8 mouse cellular contexts compared by ENCODE assay signal in the genomic region with DNA sequence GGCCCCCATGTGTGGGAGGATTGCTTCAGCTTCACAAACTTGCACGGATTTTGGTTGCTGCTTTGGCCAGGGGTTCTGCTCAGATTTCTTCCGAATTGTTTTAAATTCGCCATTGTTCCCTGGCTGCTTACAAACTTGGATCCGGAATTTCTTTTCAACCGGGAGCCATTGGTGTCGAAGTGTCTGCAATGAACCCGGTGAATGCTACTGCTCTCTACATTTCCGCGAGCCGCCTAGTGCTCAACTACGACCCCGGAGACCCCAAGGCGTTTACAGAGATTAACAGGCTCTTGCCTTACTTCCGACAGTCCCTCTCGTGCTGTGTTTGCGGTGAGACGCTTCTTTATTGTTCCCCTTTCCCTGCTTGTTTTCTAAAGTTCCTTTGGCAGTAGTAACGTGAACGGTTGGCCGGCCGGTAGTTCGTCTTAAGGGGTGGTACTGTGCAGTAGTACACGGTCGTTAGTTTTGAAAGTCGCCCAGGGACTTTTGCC. TPM values are rescaled to one million over a fixed set of nuclear protein-coding genes. Genes with fewer than 3 reads are reported as not detected.
DNase-seq lines count a peak whose midpoint lies in the region; ATAC-seq and TF ChIP-seq lines count a peak whose summit lies in the region.

No protein-coding gene starts in this region.

- H3K36me3 ChIP-seq in testis, adult 2 months (ENCODE audit: control insufficient read depth, insufficient read depth, low read length): peaks cover 8% of the 10 kb centered on the region
- no peaks in the 10 kb centered on the region for H3K36me3 ChIP-seq in hindbrain, postnatal 0 days (ENCODE audit: insufficient read depth, low read length)
- H3K36me3 ChIP-seq in liver, embryonic 15.5 days (replicated peaks): peaks cover 11% of the 10 kb centered on the region; the same call in 1 of the 2 replicates
- no peaks in the 10 kb centered on the region for H3K36me3 ChIP-seq in neural tube, embryonic 12.5 days

- ATAC-seq in hindbrain, postnatal 0 days: no peak
- ATAC-seq in liver, embryonic 15.5 days (ENCODE audit: insufficient read depth): no peak
- ATAC-seq in neural tube, embryonic 12.5 days (ENCODE audit: low FRiP score, low read depth): no peak

- H3K9me3 ChIP-seq in hindbrain, postnatal 0 days (ENCODE audit: low read length): no peaks in the 10 kb centered on the region
- no peaks in the 10 kb centered on the region for H3K9me3 ChIP-seq in liver, embryonic 15.5 days (replicated peaks)
- H3K9me3 ChIP-seq in neural tube, embryonic 12.5 days: no peaks in the 10 kb centered on the region

- DNase-seq in testis, postnatal 10 days (ENCODE audit: low spot score): no peak
- DNase-seq in hindbrain, postnatal 0 days (ENCODE audit: low spot score): peak; percentile 34
- DNase-seq in MN1 (ENCODE audit: low spot score): no peak
- DNase-seq in T-cell, adult 2 months (ENCODE audit: low spot score): no peak

- H3K4me3 ChIP-seq in testis, adult 2 months (ENCODE audit: control insufficient read depth, low read depth, low read length): peak overlapping the region; percentile 99
- H3K4me3 ChIP-seq in embryonic fibroblast, embryonic 13.5 days (ENCODE audit: insufficient read depth, low read length): peak overlapping the region; percentile 90
- H3K4me3 ChIP-seq in hindbrain, postnatal 0 days (ENCODE audit: low read length): peak overlapping the region; percentile 97
- peak overlapping the region; percentile 98 for H3K4me3 ChIP-seq in liver, embryonic 15.5 days (replicated peaks)
- H3K4me3 ChIP-seq in neural tube, embryonic 12.5 days: peak overlapping the region; percentile 97

- TF ChIP-seq CTCF in testis, adult 2 months (IDR thresholded peaks at IDR 0.05; ENCODE audit: control insufficient read depth, insufficient read depth, insufficient replicate concordance, low read depth, low read length): no peak
- no peak for TF ChIP-seq CTCF in embryonic fibroblast, embryonic 13.5 days (IDR thresholded peaks at IDR 0.05; ENCODE audit: borderline replicate concordance, insufficient read depth, low read length)
- no peak for TF ChIP-seq CTCF in hindbrain, postnatal 0 days (IDR thresholded peaks at IDR 0.05; ENCODE audit: low read depth)

- no peaks in the 10 kb centered on the region for H3K27me3 ChIP-seq in testis, adult 2 months (ENCODE audit: control insufficient read depth, insufficient read depth, low read length)
- H3K27me3 ChIP-seq in hindbrain, postnatal 0 days (ENCODE audit: insufficient read depth, low read length): no peaks in the 10 kb centered on the region
- H3K27me3 ChIP-seq in liver, embryonic 15.5 days: no peaks in the 10 kb centered on the region
- H3K27me3 ChIP-seq in neural tube, embryonic 12.5 days (replicated peaks): no peaks in the 10 kb centered on the region

- H3K4me1 ChIP-seq in testis, adult 2 months (ENCODE audit: control insufficient read depth, insufficient read depth, low read length): peaks cover 10% of the 10 kb centered on the region
- H3K4me1 ChIP-seq in embryonic fibroblast, embryonic 13.5 days (ENCODE audit: control insufficient read depth, insufficient read depth, low read length): peaks cover 12% of the 10 kb centered on the region
- H3K4me1 ChIP-seq in hindbrain, postnatal 0 days (ENCODE audit: insufficient read depth, low read length): peaks cover 15% of the 10 kb centered on the region
- H3K4me1 ChIP-seq in liver, embryonic 15.5 days (replicated peaks): peaks cover 45% of the 10 kb centered on the region
- peaks cover 26% of the 10 kb centered on the region for H3K4me1 ChIP-seq in neural tube, embryonic 12.5 days

- peak overlapping the region; percentile 98 for H3K9ac ChIP-seq in hindbrain, postnatal 0 days (replicated peaks; ENCODE audit: low read length)
- peak overlapping the region; percentile 99 for H3K9ac ChIP-seq in liver, embryonic 15.5 days
- peak overlapping the region; percentile 97 for H3K9ac ChIP-seq in neural tube, embryonic 12.5 days

- under 1% methylated on average over 25 of the region's 25 CpGs for WGBS in hindbrain, postnatal 0 days
- under 1% methylated on average over 25 of the region's 25 CpGs for WGBS in liver, embryonic 15.5 days (ENCODE audit: insufficient replicate concordance)
- WGBS in neural tube, embryonic 12.5 days: under 1% methylated on average over 25 of the region's 25 CpGs

- peak overlapping the region; percentile 97 for H3K4me2 ChIP-seq in hindbrain, postnatal 0 days (ENCODE audit: low read depth, low read length)
- H3K4me2 ChIP-seq in liver, embryonic 15.5 days: peak overlapping the region; percentile 96
- peak overlapping the region; percentile 95 for H3K4me2 ChIP-seq in neural tube, embryonic 12.5 days (replicated peaks)

- peak overlapping the region; percentile 100 for H3K27ac ChIP-seq in testis, adult 2 months (ENCODE audit: control insufficient read depth, insufficient read depth, low read depth, low read length)
- peak overlapping the region; percentile 98 for H3K27ac ChIP-seq in embryonic fibroblast, embryonic 13.5 days (ENCODE audit: insufficient read depth, low read length)
- H3K27ac ChIP-seq in hindbrain, postnatal 0 days: peak overlapping the region; percentile 100
- H3K27ac ChIP-seq in liver, embryonic 15.5 days (replicated peaks): peak overlapping the region; percentile 99
- peak overlapping the region; percentile 99 for H3K27ac ChIP-seq in neural tube, embryonic 12.5 days

- TF ChIP-seq POLR2A in testis, adult 2 months (IDR thresholded peaks at IDR 0.05; ENCODE audit: control insufficient read depth, low read depth, low read length): no peak
- TF ChIP-seq POLR2A in embryonic fibroblast, embryonic 13.5 days (IDR thresholded peaks at IDR 0.05; ENCODE audit: low read depth, low read length): no peak

RNA-seq across cellular contexts. Expression of gene Msl2, which starts 1.2 kb away (rescaled TPM):
- 11.3 and 11.8 TPM in 2 replicates for polyA plus RNA-seq in testis, adult 2 months (2012; rRNA removed)
- 21.2 and 25.6 TPM in 2 replicates for polyA plus RNA-seq in embryonic fibroblast, embryonic 13.5 days (2011; ENCODE audit: insufficient read length, low read depth, missing spikeins)
- total RNA-seq in hindbrain, postnatal 0 days (2014; rRNA removed): 27.9 and 34.2 TPM in 2 replicates
- polyA plus RNA-seq in hindbrain, postnatal 0 days (2015; fragmentation: Nextera tagmentation; extraction: Ambion mirVana): 4.9 and 5.0 TPM in 2 replicates
- polyA plus RNA-seq in liver, embryonic 15.5 days (2015; fragmentation: Nextera tagmentation; extraction: Ambion mirVana): 2.2 and 2.4 TPM in 2 replicates
- 7.6 and 8.8 TPM in 2 replicates for polyA plus RNA-seq in neural tube, embryonic 12.5 days (2016; fragmentation: Nextera tagmentation; extraction: Ambion mirVana)

RNA-seq across cellular contexts. Expression of gene Pccb, which starts 40.4 kb away (rescaled TPM):
- 13.9 and 14.1 TPM in 2 replicates for polyA plus RNA-seq in testis, adult 2 months (2012; rRNA removed)
- 18.3 and 27.3 TPM in 2 replicates for polyA plus RNA-seq in embryonic fibroblast, embryonic 13.5 days (2011; ENCODE audit: insufficient read length, low read depth, missing spikeins)
- 56.9 and 62.0 TPM in 2 replicates for total RNA-seq in hindbrain, postnatal 0 days (2014; rRNA removed)
- 33.1 and 33.2 TPM in 2 replicates for polyA plus RNA-seq in hindbrain, postnatal 0 days (2015; fragmentation: Nextera tagmentation; extraction: Ambion mirVana)
- 7.5 and 8.4 TPM in 2 replicates for polyA plus RNA-seq in liver, embryonic 15.5 days (2015; fragmentation: Nextera tagmentation; extraction: Ambion mirVana)
- 17.0 and 17.7 TPM in 2 replicates for polyA plus RNA-seq in neural tube, embryonic 12.5 days (2016; fragmentation: Nextera tagmentation; extraction: Ambion mirVana)
